In genomic region chr15:84856006-84856995, GRCm38 (mm10) we compare ENCODE assay signal across 8 mouse cellular contexts. TPM values are rescaled to one million over a fixed set of nuclear protein-coding genes. Genes with fewer than 3 reads are reported as not detected.
DNase-seq lines count a peak whose midpoint lies in the region; ATAC-seq lines count a peak whose summit lies in the region.

Gene Phf21b (minus strand): TSS chr15:84856049.

- H3K27me3 ChIP-seq in embryonic facial prominence, embryonic 12.5 days, result peaks cover 7% of the 10 kb centered on the region; the same call in 1 of the 2 replicates
- peaks cover 9% of the 10 kb centered on the region; the same call in 1 of the 2 replicates for H3K27me3 ChIP-seq in kidney, embryonic 14.5 days (ENCODE audit: control insufficient read depth, insufficient read depth, low read length)
- H3K27me3 ChIP-seq in liver, embryonic 11.5 days (replicated peaks; ENCODE audit: control insufficient read depth, insufficient read depth, low read length), result peaks cover 66% of the 10 kb centered on the region
- H3K27me3 ChIP-seq in splenic B cell, adult 2 months (ENCODE audit: control insufficient read depth, insufficient read depth, low read length, poor library complexity, severe bottlenecking), result peaks cover 4% of the 10 kb centered on the region; the same call in 1 of the 2 replicates

- H3K4me2 ChIP-seq in embryonic facial prominence, embryonic 12.5 days (replicated peaks), result peak within 1 kb of the TSS; percentile 94
- H3K4me2 ChIP-seq in kidney, embryonic 14.5 days (replicated peaks; ENCODE audit: low read depth, low read length), result peak within 1 kb of the TSS; percentile 99
- peak within 1 kb of the TSS; percentile 93 for H3K4me2 ChIP-seq in liver, embryonic 11.5 days

- DNase-seq in 416B (ENCODE audit: low read depth), result peak; percentile 74
- peak; percentile 94 to 95 for DNase-seq in adrenal gland, postnatal 36 days
- peak; percentile 82 to 83 for DNase-seq in heart, adult 9 months (ENCODE audit: low spot score in 2 of 2)
- DNase-seq in liver, embryonic 11.5 days (ENCODE audit: low spot score), result peak; percentile 86
- DNase-seq in naive thymus-derived CD4-positive, alpha-beta T cell, adult 2 months (ENCODE audit: low read depth), result peak; percentile 85
- peak; percentile 77 for DNase-seq in splenic B cell, adult 2 months (ENCODE audit: low read depth, low spot score)

- H3K4me1 ChIP-seq in embryonic facial prominence, embryonic 12.5 days, result peaks cover 18% of the 10 kb centered on the region
- peaks cover 18% of the 10 kb centered on the region for H3K4me1 ChIP-seq in kidney, embryonic 14.5 days (ENCODE audit: control insufficient read depth, insufficient read depth, low read length)
- H3K4me1 ChIP-seq in liver, embryonic 11.5 days (replicated peaks; ENCODE audit: control insufficient read depth, insufficient read depth, low read length), result peaks cover 11% of the 10 kb centered on the region

- peak within 1 kb of the TSS; percentile 89 for H3K27ac ChIP-seq in embryonic facial prominence, embryonic 12.5 days
- H3K27ac ChIP-seq in kidney, embryonic 14.5 days (ENCODE audit: low read depth, low read length), result peak within 1 kb of the TSS; percentile 71
- H3K27ac ChIP-seq in liver, embryonic 11.5 days (ENCODE audit: low read depth, low read length), result peak within 1 kb of the TSS; percentile 72

- H3K9me3 ChIP-seq in embryonic facial prominence, embryonic 12.5 days, result no peaks in the 10 kb centered on the region
- H3K9me3 ChIP-seq in kidney, embryonic 14.5 days (ENCODE audit: control insufficient read depth, low read length), result no peaks in the 10 kb centered on the region
- no peaks in the 10 kb centered on the region for H3K9me3 ChIP-seq in liver, embryonic 11.5 days (ENCODE audit: control insufficient read depth, low read length)

- no peaks in the 10 kb centered on the region for H3K36me3 ChIP-seq in embryonic facial prominence, embryonic 12.5 days
- no peaks in the 10 kb centered on the region for H3K36me3 ChIP-seq in kidney, embryonic 14.5 days (ENCODE audit: control insufficient read depth, insufficient read depth, low read length)
- H3K36me3 ChIP-seq in liver, embryonic 11.5 days (ENCODE audit: control insufficient read depth, insufficient read depth, low read length), result no peaks in the 10 kb centered on the region
- H3K36me3 ChIP-seq in splenic B cell, adult 2 months (ENCODE audit: control insufficient read depth, insufficient read depth, low read length, poor library complexity, severe bottlenecking), result no peaks in the 10 kb centered on the region

- H3K9ac ChIP-seq in embryonic facial prominence, embryonic 12.5 days, result peak within 1 kb of the TSS; percentile 87
- peak within 1 kb of the TSS; percentile 79 for H3K9ac ChIP-seq in kidney, embryonic 14.5 days (ENCODE audit: low read depth, low read length)
- H3K9ac ChIP-seq in liver, embryonic 11.5 days (ENCODE audit: low read depth, low read length), result peak within 1 kb of the TSS; percentile 67

- ATAC-seq in embryonic facial prominence, embryonic 12.5 days (ENCODE audit: insufficient number of reproducible peaks, insufficient read depth, low FRiP score, low TSS enrichment), result peak; percentile 71
- ATAC-seq in kidney, embryonic 14.5 days (ENCODE audit: low FRiP score, low TSS enrichment), result peak; percentile 84
- peak; percentile 76 for ATAC-seq in liver, embryonic 11.5 days (replicated peaks; ENCODE audit: low FRiP score)

- peak within 1 kb of the TSS; percentile 68 for H3K4me3 ChIP-seq in embryonic facial prominence, embryonic 12.5 days
- peak within 1 kb of the TSS; percentile 60 for H3K4me3 ChIP-seq in kidney, embryonic 14.5 days (ENCODE audit: low read length)
- peak within 1 kb of the TSS; percentile 69 for H3K4me3 ChIP-seq in liver, embryonic 11.5 days (ENCODE audit: low read depth, low read length)

- under 1% methylated on average over 71 of the region's 76 CpGs for WGBS in embryonic facial prominence, embryonic 12.5 days
- under 1% methylated on average over 74 of the region's 76 CpGs for WGBS in kidney, embryonic 14.5 days
- 2% methylated on average over 75 of the region's 76 CpGs for whole genome bisulfite sequencing in liver, embryonic 11.5 days

RNA-seq across cellular contexts. Expression of gene Phf21b, which starts in this region (rescaled TPM):
- total RNA-seq in adrenal gland, postnatal 36 days (2021), result 1 to 10 TPM; 1.1 to 2.0 TPM
- polyA plus RNA-seq in embryonic facial prominence, embryonic 12.5 days (2016; fragmentation: Nextera tagmentation; extraction: Ambion mirVana), result 1.9 and 2.4 TPM in 2 replicates
- polyA plus RNA-seq in kidney, embryonic 14.5 days (2014; fragmentation: Nextera tagmentation; extraction: Ambion mirVana), result 1.1 and 1.8 TPM in 2 replicates
- polyA plus RNA-seq in liver, embryonic 11.5 days (2014; fragmentation: Nextera tagmentation; extraction: Ambion mirVana), result 0.26 and 0.62 TPM in 2 replicates

Comparison
In these comparisons a context has a peak if more than half of its experiments do, and no peak if none do; other contexts are left out.
1. Peak in every context shown above with its lines: DNase-seq, ATAC-seq, H3K4me3 ChIP-seq and H3K27ac ChIP-seq.
2. Peak in DNase-seq, ATAC-seq, H3K4me3 ChIP-seq, H3K27ac ChIP-seq, H3K9ac ChIP-seq and H3K4me2 ChIP-seq in liver, embryonic 11.5 days; RNA of the gene not detected or under 1 TPM.